8 mouse cellular contexts compared by ENCODE assay signal in the genomic region with DNA sequence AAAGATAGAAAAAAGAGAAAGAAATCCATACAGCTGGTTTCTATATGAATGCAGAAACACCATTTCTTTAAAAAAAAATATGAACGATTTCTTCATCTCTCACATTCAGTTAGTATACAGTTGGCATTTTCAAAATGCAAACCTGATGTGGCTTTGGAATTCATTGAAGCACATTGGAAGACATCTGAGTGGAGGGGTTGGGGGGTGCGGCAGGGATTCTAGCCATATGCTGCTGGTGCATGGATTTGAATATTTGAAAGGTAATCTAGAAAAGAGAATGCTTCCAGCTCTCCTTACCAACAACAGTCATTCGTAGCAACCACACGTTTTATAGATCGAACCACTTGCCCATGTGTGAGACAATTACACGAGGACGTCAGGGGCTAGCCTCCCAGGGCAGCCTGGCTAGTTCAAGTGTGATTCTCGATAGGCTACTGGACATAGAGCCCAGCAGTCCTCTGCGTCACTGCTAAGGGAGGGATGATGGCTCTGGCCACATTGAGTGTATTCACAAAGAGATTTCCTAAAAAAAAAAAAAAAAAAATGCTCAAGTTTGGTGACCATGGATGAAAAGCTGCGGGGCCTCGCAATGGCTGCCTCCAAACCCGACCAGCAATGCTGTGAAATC.
A peak's percentile ranks its signal among the peaks of the same experiment; 100 is the strongest.
DNase-seq lines count a peak whose midpoint lies in the region; ATAC-seq lines count a peak whose summit lies in the region.

No protein-coding gene starts in this region.

- WGBS in forebrain, embryonic 10.5 days = 88% methylated on average over 12 of the region's 12 CpGs
- 84% methylated on average over 12 of the region's 12 CpGs for WGBS in forebrain, embryonic 11.5 days
- WGBS in neural tube, embryonic 11.5 days = 78% methylated on average over 12 of the region's 12 CpGs
- 48% methylated on average over 12 of the region's 12 CpGs for WGBS in liver, embryonic 16.5 days (ENCODE audit: insufficient replicate concordance)

- no peaks in the 10 kb centered on the region for H3K27me3 ChIP-seq in forebrain, embryonic 10.5 days (ENCODE audit: poor library complexity, severe bottlenecking)
- no peaks in the 10 kb centered on the region for H3K27me3 ChIP-seq in forebrain, embryonic 11.5 days (ENCODE audit: control insufficient read depth, insufficient read depth, low read length)
- H3K27me3 ChIP-seq in neural tube, embryonic 11.5 days (ENCODE audit: control insufficient read depth, insufficient read depth, low read length) = no peaks in the 10 kb centered on the region
- H3K27me3 ChIP-seq in liver, embryonic 16.5 days (ENCODE audit: control insufficient read depth, insufficient read depth, low read depth, low read length) = no peaks in the 10 kb centered on the region

- no peak overlapping the region for H3K9ac ChIP-seq in forebrain, embryonic 11.5 days (ENCODE audit: low read length)
- no peak overlapping the region for H3K9ac ChIP-seq in neural tube, embryonic 11.5 days (ENCODE audit: low read length)
- H3K9ac ChIP-seq in liver, embryonic 16.5 days (ENCODE audit: low read depth, low read length) = peak overlapping the region; percentile 15; the same call in 1 of the 2 replicates

- H3K27ac ChIP-seq in forebrain, embryonic 10.5 days = peak overlapping the region; percentile 58
- H3K27ac ChIP-seq in forebrain, embryonic 11.5 days (ENCODE audit: low read depth, low read length) = no peak overlapping the region
- no peak overlapping the region for H3K27ac ChIP-seq in neural tube, embryonic 11.5 days (ENCODE audit: low read depth, low read length)
- H3K27ac ChIP-seq in liver, embryonic 16.5 days (ENCODE audit: low read length) = no peak overlapping the region

- H3K4me2 ChIP-seq in forebrain, embryonic 11.5 days (ENCODE audit: low read depth, low read length, severe bottlenecking) = no peak overlapping the region
- H3K4me2 ChIP-seq in neural tube, embryonic 11.5 days (ENCODE audit: low read depth) = no peak overlapping the region
- H3K4me2 ChIP-seq in liver, embryonic 16.5 days (ENCODE audit: low read depth, low read length) = peak overlapping the region; percentile 49

- no peaks in the 10 kb centered on the region for H3K9me3 ChIP-seq in forebrain, embryonic 10.5 days
- no peaks in the 10 kb centered on the region for H3K9me3 ChIP-seq in forebrain, embryonic 11.5 days (ENCODE audit: control insufficient read depth, low read length)
- no peaks in the 10 kb centered on the region for H3K9me3 ChIP-seq in neural tube, embryonic 11.5 days (ENCODE audit: control insufficient read depth, low read length)
- H3K9me3 ChIP-seq in liver, embryonic 16.5 days (replicated peaks; ENCODE audit: control insufficient read depth, low read length) = no peaks in the 10 kb centered on the region

- DNase-seq in forebrain, embryonic 10.5 days (ENCODE audit: extremely low spot score, low spot score) = no peak
- no peak for DNase-seq in forebrain, embryonic 11.5 days (ENCODE audit: low spot score)
- DNase-seq in neural tube, embryonic 11.5 days (ENCODE audit: low spot score) = no peak
- no peak for DNase-seq in neural tube, embryonic 10.5 days (ENCODE audit: extremely low spot score, low spot score)
- no peak for DNase-seq in ovary, postnatal 10 days (ENCODE audit: low spot score)
- DNase-seq in thymus, postnatal 25 days = no peak
- no peak for DNase-seq in layer of hippocampus, postnatal 25 days (ENCODE audit: extremely low spot score in 1 of 2, low spot score in 1 of 2)

- ATAC-seq in forebrain, embryonic 11.5 days (replicated peaks; ENCODE audit: low FRiP score) = no peak; the same call in 1 of the 2 replicates
- ATAC-seq in neural tube, embryonic 11.5 days (ENCODE audit: insufficient read depth, low FRiP score, low TSS enrichment) = 0 out of 2 replicates have a peak, but pooled peaks have one; percentile 31
- ATAC-seq in liver, embryonic 16.5 days (ENCODE audit: low read depth) = no peak

- peaks cover 27% of the 10 kb centered on the region for H3K4me1 ChIP-seq in forebrain, embryonic 10.5 days
- 0 out of 2 replicates have a peak, but pooled peaks cover 4% of the 10 kb centered on the region for H3K4me1 ChIP-seq in forebrain, embryonic 11.5 days (replicated peaks; ENCODE audit: control insufficient read depth, insufficient read depth, low read length)
- peaks cover 8% of the 10 kb centered on the region; the same call in 1 of the 2 replicates for H3K4me1 ChIP-seq in neural tube, embryonic 11.5 days (ENCODE audit: control insufficient read depth, insufficient read depth, low read length)
- peaks cover 10% of the 10 kb centered on the region for H3K4me1 ChIP-seq in liver, embryonic 16.5 days (ENCODE audit: control insufficient read depth, low read depth, low read length)

- H3K4me3 ChIP-seq in forebrain, embryonic 10.5 days = no peak overlapping the region
- no peak overlapping the region for H3K4me3 ChIP-seq in forebrain, embryonic 11.5 days (ENCODE audit: low read depth, low read length)
- H3K4me3 ChIP-seq in neural tube, embryonic 11.5 days (ENCODE audit: low read depth, low read length) = no peak overlapping the region
- no peak overlapping the region; the same call in 1 of the 2 replicates for H3K4me3 ChIP-seq in liver, embryonic 16.5 days (ENCODE audit: low read depth, low read length)

- no peaks in the 10 kb centered on the region for H3K36me3 ChIP-seq in forebrain, embryonic 10.5 days (replicated peaks)
- H3K36me3 ChIP-seq in forebrain, embryonic 11.5 days (ENCODE audit: control insufficient read depth, insufficient read depth, low read length) = no peaks in the 10 kb centered on the region
- H3K36me3 ChIP-seq in neural tube, embryonic 11.5 days (ENCODE audit: control insufficient read depth, insufficient read depth, low read length) = no peaks in the 10 kb centered on the region
- no peaks in the 10 kb centered on the region for H3K36me3 ChIP-seq in liver, embryonic 16.5 days (ENCODE audit: control insufficient read depth, insufficient read depth)
